Mouse (Mus musculus) left cerebral cortex, postnatal 10 days (tissue): ENCODE measurements around the gene Tbc1d2b. TPM values are rescaled to one million over a fixed set of nuclear protein-coding genes. Genes with fewer than 3 reads are reported as not detected.

Source experiments
- DNase-seq, 2 experiments: peaks; one replicate each; pipeline ENCODE4 v3.0.0; 2021 to 2022; ENCODE audit warnings: low spot score in 2 of 2, mixed read lengths in 1 of 2; ENCODE audit errors: extremely low spot score in 1 of 2
- intact Hi-C: fragments of 180-260 bp; cut with DNase I; formaldehyde crosslinking; loops from one replicate; pipeline ENCODE4 v1.15.1; 2025
- total RNA-seq, 2 experiments: library from RNA; stranded (reverse); gene quantifications; 2 replicates each; pipeline ENCODE4 v1.2.3; 2021

Gene Tbc1d2b
- total RNA-seq, 2 experiments from 2014 or later = 15.0 to 15.8 TPM

GRCm38 (mm10) chr9:90162243-90162925, 108.2 kb downstream of the Tbc1d2b start:
- peak in 1 of 2 experiments; percentile 72 for DNase-seq
- intact Hi-C loops = no loop called here

Other genes starting within 250 kb of the Tbc1d2b start
- 10 to 100 TPM; 23.4 to 25.5 TPM for gene Ctsh, start 216.7 kb downstream of the Tbc1d2b start, total RNA-seq
- 100 to 1,000 TPM; 407 to 420 TPM for gene Morf4l1, start 156.0 kb downstream of the Tbc1d2b start, total RNA-seq
- gene Adamts7, start 107.7 kb downstream of the Tbc1d2b start, total RNA-seq = 1 to 10 TPM in 1 of 2 experiments, under 1 TPM in 1; 0.94 to 1.1 TPM